In genomic region chr13:103703833-103704232, GRCm38 (mm10) we compare ENCODE assay signal across 11 mouse cellular contexts.
A peak's percentile ranks its signal among the peaks of the same experiment; 100 is the strongest.
DNase-seq lines count a peak whose midpoint lies in the region; ATAC-seq lines count a peak whose summit lies in the region.
"Had no signal": no experiment of that assay in that cellular context is flagged by ENCODE, and none has a peak within 500 bp of the region (broad histone marks: within the 10 kb centered on the region; RNA-seq: fewer than 3 reads in every experiment).

No protein-coding gene starts in this region.

- intact Hi-C loops in left cerebral cortex, postnatal 14 days (cut with DNase I), result loop anchor here (5.0 kb wide), 1 partner anchor 78 kb away; no protein-coding TSS in a partner anchor

- ATAC-seq in midbrain, embryonic 12.5 days (ENCODE audit: low FRiP score, low read depth), result 0 out of 2 replicates have a peak, but pooled peaks have one; percentile 19
- no peak for ATAC-seq in midbrain, embryonic 11.5 days (ENCODE audit: low FRiP score)
- peak; percentile 78 for ATAC-seq in embryonic facial prominence, embryonic 14.5 days (ENCODE audit: low read depth)
- peak; percentile 75 for ATAC-seq in midbrain, embryonic 15.5 days (replicated peaks)

- H3K27me3 ChIP-seq in heart, embryonic 10.5 days (ENCODE audit: insufficient read depth, poor library complexity, severe bottlenecking), result no peaks in the 10 kb centered on the region
- no peaks in the 10 kb centered on the region for H3K27me3 ChIP-seq in midbrain, embryonic 12.5 days
- no peaks in the 10 kb centered on the region for H3K27me3 ChIP-seq in midbrain, embryonic 11.5 days (ENCODE audit: control insufficient read depth, insufficient read depth, low read length)
- no peaks in the 10 kb centered on the region for H3K27me3 ChIP-seq in embryonic facial prominence, embryonic 14.5 days (replicated peaks; ENCODE audit: control insufficient read depth, insufficient read depth, low read length)
- no peaks in the 10 kb centered on the region for H3K27me3 ChIP-seq in midbrain, embryonic 15.5 days (replicated peaks)
- H3K27me3 ChIP-seq: heart, embryonic 12.5 days; kidney, embryonic 15.5 days had no signal

- no peaks in the 10 kb centered on the region for H3K36me3 ChIP-seq in heart, embryonic 10.5 days
- no peaks in the 10 kb centered on the region for H3K36me3 ChIP-seq in midbrain, embryonic 12.5 days
- H3K36me3 ChIP-seq in midbrain, embryonic 11.5 days (ENCODE audit: control insufficient read depth, insufficient read depth, low read length), result no peaks in the 10 kb centered on the region
- no peaks in the 10 kb centered on the region for H3K36me3 ChIP-seq in embryonic facial prominence, embryonic 14.5 days (ENCODE audit: control insufficient read depth, insufficient read depth, low read length)
- no peaks in the 10 kb centered on the region for H3K36me3 ChIP-seq in midbrain, embryonic 15.5 days (replicated peaks)
- H3K36me3 ChIP-seq: embryonic facial prominence, embryonic 12.5 days; heart, embryonic 12.5 days; kidney, embryonic 15.5 days had no signal

- H3K4me1 ChIP-seq in heart, embryonic 10.5 days, result peaks cover 8% of the 10 kb centered on the region; the same call in 1 of the 2 replicates
- peaks cover 3% of the 10 kb centered on the region; the same call in 1 of the 2 replicates for H3K4me1 ChIP-seq in midbrain, embryonic 12.5 days
- no peaks in the 10 kb centered on the region for H3K4me1 ChIP-seq in midbrain, embryonic 11.5 days (ENCODE audit: control insufficient read depth, insufficient read depth, low read length)
- 0 out of 2 replicates have a peak, but pooled peaks cover 3% of the 10 kb centered on the region for H3K4me1 ChIP-seq in embryonic facial prominence, embryonic 14.5 days (ENCODE audit: control insufficient read depth, insufficient read depth, low read length)
- peaks cover 5% of the 10 kb centered on the region; the same call in 1 of the 2 replicates for H3K4me1 ChIP-seq in midbrain, embryonic 15.5 days
- H3K4me1 ChIP-seq: embryonic facial prominence, embryonic 12.5 days had no signal

- H3K4me3 ChIP-seq in heart, embryonic 10.5 days, result no peak overlapping the region
- no peak overlapping the region for H3K4me3 ChIP-seq in midbrain, embryonic 12.5 days
- H3K4me3 ChIP-seq in midbrain, embryonic 11.5 days (ENCODE audit: low read depth, low read length), result no peak overlapping the region
- no peak overlapping the region for H3K4me3 ChIP-seq in embryonic facial prominence, embryonic 14.5 days (ENCODE audit: low read depth, low read length)
- no peak overlapping the region for H3K4me3 ChIP-seq in midbrain, embryonic 15.5 days
- H3K4me3 ChIP-seq: embryonic facial prominence, embryonic 12.5 days; heart, embryonic 12.5 days; kidney, embryonic 15.5 days had no signal

- H3K9ac ChIP-seq in midbrain, embryonic 12.5 days (replicated peaks), result no peak overlapping the region
- no peak overlapping the region for H3K9ac ChIP-seq in midbrain, embryonic 11.5 days (ENCODE audit: low read length)
- H3K9ac ChIP-seq in embryonic facial prominence, embryonic 14.5 days (ENCODE audit: low read depth, low read length), result no peak overlapping the region
- no peak overlapping the region for H3K9ac ChIP-seq in midbrain, embryonic 15.5 days
- H3K9ac ChIP-seq: embryonic facial prominence, embryonic 12.5 days; heart, embryonic 12.5 days; kidney, embryonic 15.5 days had no signal

- H3K27ac ChIP-seq in heart, embryonic 10.5 days, result no peak overlapping the region
- no peak overlapping the region for H3K27ac ChIP-seq in midbrain, embryonic 12.5 days (replicated peaks)
- H3K27ac ChIP-seq in midbrain, embryonic 11.5 days (ENCODE audit: low read depth, low read length), result no peak overlapping the region
- H3K27ac ChIP-seq in embryonic facial prominence, embryonic 14.5 days (replicated peaks; ENCODE audit: low read depth, low read length), result no peak overlapping the region
- H3K27ac ChIP-seq in midbrain, embryonic 15.5 days, result no peak overlapping the region
- H3K27ac ChIP-seq: embryonic facial prominence, embryonic 12.5 days; kidney, embryonic 15.5 days had no signal

- DNase-seq in heart, embryonic 10.5 days (ENCODE audit: low spot score), result peak; percentile 30
- DNase-seq in heart, postnatal 4 days, result no peak
- DNase-seq in midbrain, embryonic 11.5 days (ENCODE audit: low spot score, missing footprints), result no peak
- DNase-seq in embryonic facial prominence, embryonic 14.5 days (ENCODE audit: low spot score), result peak; percentile 70
- no peak for DNase-seq in adrenal gland, adult 2 months
- no peak for DNase-seq in left cerebral cortex, postnatal 14 days (ENCODE audit: low spot score in 2 of 2)

- 71% methylated on average over 6 of the region's 6 CpGs for WGBS in heart, embryonic 10.5 days
- WGBS in midbrain, embryonic 12.5 days, result 77% methylated on average over 6 of the region's 6 CpGs
- 82% methylated on average over 6 of the region's 6 CpGs for WGBS in midbrain, embryonic 11.5 days
- 41% methylated on average over 6 of the region's 6 CpGs for WGBS in embryonic facial prominence, embryonic 14.5 days
- WGBS in midbrain, embryonic 15.5 days, result 59% methylated on average over 6 of the region's 6 CpGs

- H3K4me2 ChIP-seq in midbrain, embryonic 12.5 days (replicated peaks), result no peak overlapping the region
- H3K4me2 ChIP-seq in midbrain, embryonic 11.5 days, result no peak overlapping the region
- H3K4me2 ChIP-seq in embryonic facial prominence, embryonic 14.5 days (ENCODE audit: low read depth, low read length), result peak overlapping the region; percentile 13; the same call in 1 of the 2 replicates
- H3K4me2 ChIP-seq in midbrain, embryonic 15.5 days, result no peak overlapping the region
- H3K4me2 ChIP-seq: embryonic facial prominence, embryonic 12.5 days; heart, embryonic 12.5 days; kidney, embryonic 15.5 days had no signal

- no peaks in the 10 kb centered on the region for H3K9me3 ChIP-seq in heart, embryonic 10.5 days
- no peaks in the 10 kb centered on the region for H3K9me3 ChIP-seq in midbrain, embryonic 12.5 days
- H3K9me3 ChIP-seq in midbrain, embryonic 11.5 days (ENCODE audit: control insufficient read depth, low read length), result no peaks in the 10 kb centered on the region
- H3K9me3 ChIP-seq in embryonic facial prominence, embryonic 14.5 days (ENCODE audit: control insufficient read depth, low read length), result no peaks in the 10 kb centered on the region
- no peaks in the 10 kb centered on the region for H3K9me3 ChIP-seq in midbrain, embryonic 15.5 days
- H3K9me3 ChIP-seq: embryonic facial prominence, embryonic 12.5 days; heart, embryonic 12.5 days; kidney, embryonic 15.5 days had no signal

Comparison
In these comparisons a context has a peak if more than half of its experiments do, and no peak if none do; other contexts are left out.
1. DNase-seq: peak in heart, embryonic 10.5 days (single experiment) and embryonic facial prominence, embryonic 14.5 days (single experiment); none in heart, postnatal 4 days (single experiment), midbrain, embryonic 11.5 days (single experiment), adrenal gland, adult 2 months (single experiment) and left cerebral cortex, postnatal 14 days (0 of 2).